Mouse (Mus musculus) liver, adult 2 months (tissue): ENCODE data around the gene Tmprss15.

Source experiments
- CTCF ChIP-seq: fragments of 200-500 bp; IDR thresholded peaks from 2 replicates; pipeline ENCODE4 v1.5.1; 2011; ENCODE audit warnings: low read depth, low read length, control low read depth
- POLR2A ChIP-seq: fragments of 200-500 bp; IDR thresholded peaks from 2 replicates; pipeline ENCODE4 v1.6.1; 2011; ENCODE audit warnings: low read length, control low read depth; ENCODE audit not compliant: insufficient read depth; ENCODE audit errors: extremely low read depth

- TF ChIP-seq CTCF (no peak), POLR2A (no peak)
Observed at GRCm38 (mm10) chr16:79002812-79003211, 88.1 kb downstream of the Tmprss15 start.
